Comparison of ENCODE assay signal across 8 mouse cellular contexts in genomic region chr1:62795307-62796037, GRCm38 (mm10).
DNase-seq lines count a peak whose midpoint lies in the region; ATAC-seq and TF ChIP-seq lines count a peak whose summit lies in the region.

No protein-coding gene starts in this region.

- no peaks in the 10 kb centered on the region for H3K36me3 ChIP-seq in embryonic facial prominence, embryonic 15.5 days
- peaks cover 3% of the 10 kb centered on the region; the same call in 1 of the 2 replicates for H3K36me3 ChIP-seq in hindbrain, embryonic 13.5 days
- no peaks in the 10 kb centered on the region for H3K36me3 ChIP-seq in small intestine, adult 2 months (ENCODE audit: control insufficient read depth, insufficient read depth, low read length)

- peak; percentile 38 for DNase-seq in CD4-positive helper T cell, adult 2 months (ENCODE audit: low read depth, low spot score)
- peak; percentile 70 for DNase-seq in ES-CJ7 (ENCODE audit: low read depth, low spot score)
- peak; percentile 73 for DNase-seq in left cerebral cortex, postnatal 4 days

- H3K4me3 ChIP-seq in embryonic facial prominence, embryonic 15.5 days (replicated peaks) = 0 out of 2 replicates have a peak overlapping the region, but pooled peaks have one; percentile 6
- peak overlapping the region; percentile 27 for H3K4me3 ChIP-seq in hindbrain, embryonic 13.5 days
- peak overlapping the region; percentile 27 for H3K4me3 ChIP-seq in small intestine, adult 2 months (ENCODE audit: low read depth, low read length)

- no peak overlapping the region for H3K9ac ChIP-seq in embryonic facial prominence, embryonic 15.5 days
- peak overlapping the region; percentile 49; the same call in 1 of the 2 replicates for H3K9ac ChIP-seq in hindbrain, embryonic 13.5 days

- TF ChIP-seq CTCF in small intestine, adult 2 months (IDR thresholded peaks at IDR 0.05; ENCODE audit: extremely low read depth, insufficient read length, insufficient replicate concordance, low read depth, low read length) = no peak

- no peaks in the 10 kb centered on the region for H3K9me3 ChIP-seq in embryonic facial prominence, embryonic 15.5 days (replicated peaks)
- no peaks in the 10 kb centered on the region for H3K9me3 ChIP-seq in hindbrain, embryonic 13.5 days

- 37% methylated on average over 28 of the region's 28 CpGs for WGBS in embryonic facial prominence, embryonic 15.5 days
- 18% methylated on average over 28 of the region's 28 CpGs for WGBS in hindbrain, embryonic 13.5 days
- 59% methylated on average over 28 of the region's 28 CpGs for WGBS in small intestine, adult 2 months

- H3K27me3 ChIP-seq in embryonic facial prominence, embryonic 15.5 days = no peaks in the 10 kb centered on the region
- H3K27me3 ChIP-seq in hindbrain, embryonic 13.5 days = no peaks in the 10 kb centered on the region
- H3K27me3 ChIP-seq in small intestine, adult 2 months (ENCODE audit: control insufficient read depth, insufficient read depth, low read length) = no peaks in the 10 kb centered on the region

- intact Hi-C loops in left cerebral cortex, postnatal 4 days (cut with DNase I) = loop anchor here (10.0 kb wide), 2 partner anchors 139 to 169 kb away; no protein-coding TSS in a partner anchor

- no peak for TF ChIP-seq POLR2A in small intestine, adult 2 months (IDR thresholded peaks at IDR 0.05; ENCODE audit: low read depth, low read length)

- peak; percentile 26; the same call in 1 of the 2 replicates for ATAC-seq in embryonic facial prominence, embryonic 15.5 days (ENCODE audit: insufficient number of reproducible peaks, low FRiP score, low TSS enrichment, low read depth)
- peak; percentile 78 for ATAC-seq in hindbrain, embryonic 13.5 days (ENCODE audit: low FRiP score)
- ATAC-seq in megakaryocyte progenitor cell, adult 5-6 weeks (replicated peaks; ENCODE audit: poor library complexity) = peak; percentile 88
- ATAC-seq in erythroblast, adult 5-6 weeks (replicated peaks; ENCODE audit: low FRiP score, poor library complexity, severe bottlenecking) = no peak

- peak overlapping the region; percentile 41 for H3K4me2 ChIP-seq in embryonic facial prominence, embryonic 15.5 days (replicated peaks)
- peak overlapping the region; percentile 48 for H3K4me2 ChIP-seq in hindbrain, embryonic 13.5 days

- H3K4me1 ChIP-seq in embryonic facial prominence, embryonic 15.5 days = peaks cover 29% of the 10 kb centered on the region
- peaks cover 24% of the 10 kb centered on the region for H3K4me1 ChIP-seq in hindbrain, embryonic 13.5 days (replicated peaks)
- H3K4me1 ChIP-seq in small intestine, adult 2 months (ENCODE audit: control insufficient read depth, insufficient read depth, insufficient read length, low read length) = peaks cover 2% of the 10 kb centered on the region; the same call in 1 of the 2 replicates

- peak overlapping the region; percentile 30; the same call in 1 of the 2 replicates for H3K27ac ChIP-seq in embryonic facial prominence, embryonic 15.5 days (replicated peaks)
- peak overlapping the region; percentile 1; the same call in 1 of the 2 replicates for H3K27ac ChIP-seq in hindbrain, embryonic 13.5 days
- H3K27ac ChIP-seq in small intestine, adult 2 months (ENCODE audit: insufficient read depth, low read depth, low read length) = no peak overlapping the region
